Mouse (Mus musculus): ENCODE data around the gene Cfi.

- TF ChIP-seq CTCF (IDR thresholded peaks at IDR 0.05; ENCODE audit: low read depth) = no peak
- no peak for TF ChIP-seq EP300 (IDR thresholded peaks at IDR 0.05; ENCODE audit: low read depth)
Observed at GRCm38 (mm10) chr3:129799011-129799410, 36.7 kb upstream of the Cfi start.

All from heart, postnatal 0 days (tissue).